10 mouse cellular contexts compared by ENCODE assay signal in the genomic region with DNA sequence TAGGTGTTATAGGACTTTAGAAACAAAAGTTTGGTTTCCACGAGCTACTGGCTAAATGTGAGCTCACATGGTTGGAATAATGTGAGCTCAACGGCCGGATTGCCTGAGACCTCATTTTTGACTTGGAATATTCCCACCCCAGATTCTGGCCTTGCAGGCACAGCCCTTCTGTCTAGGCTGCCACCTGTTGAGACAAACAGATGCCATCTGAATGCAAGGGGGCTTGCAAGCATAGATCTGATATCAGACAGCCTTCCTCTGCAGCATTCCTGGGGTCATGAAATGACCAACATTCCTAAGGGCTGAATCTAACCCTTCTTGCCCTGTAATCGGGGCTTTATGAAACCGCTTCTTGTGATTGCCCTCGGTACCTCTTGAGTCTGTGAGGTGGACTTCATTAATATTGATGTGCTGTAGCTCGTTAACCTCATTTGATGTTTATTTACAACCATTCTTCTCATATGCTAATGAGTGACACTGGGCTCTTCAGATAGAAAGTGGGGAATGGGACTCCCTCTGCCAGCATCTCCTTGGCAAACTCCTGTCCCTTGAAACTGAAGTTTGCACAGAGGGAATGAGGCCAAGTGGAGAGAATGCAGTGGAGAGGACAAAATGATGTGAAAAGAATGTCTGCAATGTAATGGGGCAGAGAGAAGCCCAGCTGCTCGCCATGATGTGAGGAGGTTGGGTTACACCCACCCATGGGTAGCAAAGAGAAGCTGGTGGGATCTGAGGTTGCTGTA.
DNase-seq lines count a peak whose midpoint lies in the region; ATAC-seq and TF ChIP-seq lines count a peak whose summit lies in the region.
"Had no signal": no experiment of that assay in that cellular context is flagged by ENCODE, and none has a peak within 500 bp of the region (broad histone marks: within the 10 kb centered on the region; RNA-seq: fewer than 3 reads in every experiment).

No protein-coding gene starts in this region.

- TF ChIP-seq CTCF in lung, postnatal 0 days (IDR thresholded peaks at IDR 0.05): no peak
- TF ChIP-seq CTCF in intestine, postnatal 0 days (IDR thresholded peaks at IDR 0.05; ENCODE audit: low read depth): no peak

- H3K27me3 ChIP-seq in lung, postnatal 0 days (replicated peaks; ENCODE audit: insufficient read depth, low read length): no peaks in the 10 kb centered on the region
- no peaks in the 10 kb centered on the region for H3K27me3 ChIP-seq in intestine, postnatal 0 days (replicated peaks; ENCODE audit: control insufficient read depth, insufficient read depth, low read length)

- 63% methylated on average over 8 of the region's 8 CpGs for WGBS in lung, postnatal 0 days
- 84% methylated on average over 8 of the region's 8 CpGs for WGBS in intestine, postnatal 0 days

- H3K4me1 ChIP-seq in lung, postnatal 0 days (ENCODE audit: insufficient read depth, low read depth, low read length): peaks cover 16% of the 10 kb centered on the region; the same call in 1 of the 2 replicates
- peaks cover 10% of the 10 kb centered on the region; the same call in 1 of the 2 replicates for H3K4me1 ChIP-seq in intestine, postnatal 0 days (replicated peaks; ENCODE audit: control insufficient read depth, insufficient read depth, low read length)

- no peaks in the 10 kb centered on the region for H3K36me3 ChIP-seq in lung, postnatal 0 days (ENCODE audit: insufficient read depth, low read length)
- no peaks in the 10 kb centered on the region for H3K36me3 ChIP-seq in intestine, postnatal 0 days (ENCODE audit: control insufficient read depth, insufficient read depth)

- peak; percentile 48; the same call in 1 of the 2 replicates for TF ChIP-seq EP300 in lung, postnatal 0 days (IDR thresholded peaks at IDR 0.05)

- no peak overlapping the region for H3K9ac ChIP-seq in lung, postnatal 0 days (replicated peaks; ENCODE audit: low read depth)
- no peak overlapping the region for H3K9ac ChIP-seq in intestine, postnatal 0 days (ENCODE audit: low read depth, low read length)

- no peak overlapping the region for H3K4me2 ChIP-seq in lung, postnatal 0 days (replicated peaks; ENCODE audit: low read depth, low read length)
- H3K4me2 ChIP-seq in intestine, postnatal 0 days (replicated peaks; ENCODE audit: low read depth): no peak overlapping the region

- DNase-seq in heart, adult 11 months: peak; percentile 85
- DNase-seq in heart, adult 8-10 months (ENCODE audit: low spot score): no peak
- peak; percentile 54 to 61 for DNase-seq in right cerebral cortex, postnatal 10 days (ENCODE audit: low spot score in 2 of 2)
- DNase-seq in right cerebral cortex, postnatal 4 days: no peak
- DNase-seq in lung, postnatal 0 days (ENCODE audit: low spot score): peak; percentile 60
- no peak for DNase-seq in urinary bladder, adult 2 months (ENCODE audit: low spot score)
- DNase-seq in layer of hippocampus, adult 8-10 months (ENCODE audit: low spot score in 2 of 2): no peak
- DNase-seq: heart, adult 18-20 months had no signal

- no peak overlapping the region for H3K4me3 ChIP-seq in lung, postnatal 0 days (ENCODE audit: low read depth, low read length)
- no peak overlapping the region for H3K4me3 ChIP-seq in intestine, postnatal 0 days (ENCODE audit: low read depth, low read length)

- ATAC-seq in lung, postnatal 0 days: peak; percentile 49; the same call in 1 of the 2 replicates
- no peak for ATAC-seq in intestine, postnatal 0 days
- ATAC-seq: intestine, embryonic 16.5 days had no signal

- peak overlapping the region; percentile 17; the same call in 1 of the 2 replicates for H3K27ac ChIP-seq in lung, postnatal 0 days (ENCODE audit: low read length)
- H3K27ac ChIP-seq in intestine, postnatal 0 days (ENCODE audit: low read depth, low read length): no peak overlapping the region

- H3K9me3 ChIP-seq in lung, postnatal 0 days (ENCODE audit: low read length): no peaks in the 10 kb centered on the region
- no peaks in the 10 kb centered on the region for H3K9me3 ChIP-seq in intestine, postnatal 0 days (ENCODE audit: control insufficient read depth)

Comparison
In these comparisons a context has a peak if more than half of its experiments do, and no peak if none do; other contexts are left out.
1. DNase-seq: peak in heart, adult 11 months (single experiment), right cerebral cortex, postnatal 10 days (2 of 2) and lung, postnatal 0 days (single experiment); none in heart, adult 8-10 months (single experiment), right cerebral cortex, postnatal 4 days (single experiment), urinary bladder, adult 2 months (single experiment) and layer of hippocampus, adult 8-10 months (0 of 2).